Mouse (Mus musculus) liver, embryonic 14.5 days (tissue): ENCODE measurements at regions not wholly inside any gene's neighbourhood (a gene's known extent, or its start where the extent isn't known, plus 50 kb on each side); places are given as distances from the start of the nearest gene placed in this dataset.

Experiments used
- CTCF ChIP-seq: IDR thresholded peaks from 2 replicates; pipeline ENCODE4 v1.5.1; 2016; ENCODE audit warnings: antibody characterized with exemption, low read depth, control low read depth
- EP300 ChIP-seq: IDR thresholded peaks from 2 replicates; pipeline ENCODE4 v1.6.1; 2016; ENCODE audit warnings: antibody characterized with exemption, low read depth

GRCm38 (mm10) chr14:19279096-19279495, 139.6 kb downstream of the Gm21738 start:
- TF ChIP-seq CTCF = no peak
- no peak for TF ChIP-seq EP300
